Mouse (Mus musculus): Measurements from ENCODE around the gene Ccs.

DNA sequence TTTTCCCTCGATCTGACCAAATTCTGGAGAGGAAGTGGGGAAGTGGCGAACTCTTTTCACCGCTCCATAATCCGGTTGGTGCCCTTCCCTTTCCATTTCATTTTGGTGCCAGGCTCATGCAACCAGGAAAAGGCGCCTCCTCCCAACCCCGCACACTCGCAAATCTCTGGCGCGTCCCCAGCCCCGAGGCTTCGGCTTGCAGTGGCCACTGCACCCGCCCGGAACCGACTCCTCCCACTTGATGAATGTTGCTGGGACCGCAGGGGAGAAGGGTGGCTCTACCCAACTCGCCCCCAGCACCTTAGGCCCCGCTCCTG lies 28.4 kb downstream of the Ccs start:
- no peak for TF ChIP-seq CTCF (IDR thresholded peaks at IDR 0.05; ENCODE audit: control insufficient read depth, insufficient read depth, insufficient replicate concordance, low read depth, low read length)
- TF ChIP-seq POLR2A (IDR thresholded peaks at IDR 0.05; ENCODE audit: control insufficient read depth, low read depth, low read length), result no peak
